Mouse (Mus musculus) right cerebral cortex, postnatal 4 days (tissue): Measurements from ENCODE around the gene Ccl4.

ENCODE experiments used
- DNase-seq: peaks from one replicate; pipeline ENCODE4 v3.0.0-alpha.2; 2022

Gene Ccl4

DNA sequence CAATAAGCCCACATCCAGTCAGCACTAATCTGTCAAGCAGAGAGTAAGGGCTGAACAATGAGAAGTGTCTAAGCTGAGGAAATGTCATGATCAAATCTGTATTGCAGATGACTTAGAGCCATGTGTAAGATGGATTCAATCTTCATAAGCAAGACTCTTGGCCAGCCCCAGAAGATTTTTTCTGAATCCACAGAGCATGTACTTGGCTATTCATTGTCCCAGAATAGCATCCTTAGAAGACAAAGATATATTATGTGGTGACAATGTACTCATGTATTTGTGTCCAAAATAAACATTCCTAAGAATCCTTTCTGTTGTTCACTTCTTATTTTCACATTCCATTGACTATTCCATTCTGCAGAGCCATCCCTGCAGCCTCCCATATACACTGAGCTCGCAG, 27.5 kb downstream of the Ccl4 start:
- DNase-seq = no peak

GRCm38 (mm10) chr11:83692008-83692407, 29.6 kb downstream of the Ccl4 start:
- no peak for DNase-seq

DNA sequence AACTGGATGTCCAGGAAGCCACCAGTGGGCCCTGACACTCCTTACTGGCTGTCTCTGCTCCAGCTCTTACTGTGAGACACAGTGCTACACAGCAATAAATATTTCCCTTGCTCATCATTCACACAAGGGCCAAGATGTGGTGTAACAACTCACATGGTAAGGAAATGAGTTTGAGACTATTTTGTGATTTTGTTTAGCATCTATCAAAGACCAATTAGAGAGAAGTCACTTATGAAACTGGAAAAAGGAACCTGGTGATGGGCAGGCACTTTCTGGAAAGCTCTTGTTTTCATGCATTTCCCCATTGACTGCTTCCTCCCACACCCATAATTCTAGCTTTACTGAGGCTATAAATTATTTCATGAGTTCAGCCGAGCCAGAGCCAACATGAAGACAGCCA, 41.3 kb downstream of the Ccl4 start, which contains the start of gene Wfdc17:
Gene Wfdc17 (plus strand): TSS at position 287 of the 400 bp plus-strand sequence.
- DNase-seq = no peak

- DNase-seq = no peak
These were observed 46.3 kb downstream of the Ccl4 start, which contains the start of gene Wfdc18 for GRCm38 (mm10) chr11:83708715-83709114. Gene Wfdc18 (plus strand): TSS chr11:83709015.

DNA sequence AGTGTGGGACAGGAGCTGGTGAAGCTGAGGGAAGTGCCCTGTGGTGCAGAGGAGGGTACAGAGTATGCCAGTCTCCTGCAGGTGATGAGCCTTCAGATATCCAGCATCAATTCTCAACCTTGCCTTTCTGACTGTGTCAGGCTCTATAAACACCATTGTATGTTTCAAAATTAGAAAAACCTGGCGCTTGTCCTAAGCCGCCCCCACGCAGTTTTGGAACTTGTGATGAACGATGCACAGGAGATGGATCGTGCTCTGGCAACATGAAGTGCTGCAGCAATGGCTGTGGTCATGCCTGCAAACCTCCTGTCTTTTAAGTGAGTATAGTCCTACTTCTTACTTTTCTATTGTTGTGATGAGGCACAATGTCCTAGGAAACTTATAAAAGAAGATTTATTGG, 47.3 kb downstream of the Ccl4 start:
- no peak for DNase-seq

GRCm38 (mm10) chr11:83712671-83713070, 50.3 kb downstream of the Ccl4 start:
- DNase-seq = no peak

GRCm38 (mm10) chr11:83713925-83714324, 51.5 kb downstream of the Ccl4 start:
- no peak for DNase-seq
